Mouse (Mus musculus): Measurements from ENCODE around the gene Defa26. TPM values are rescaled to one million over a fixed set of nuclear protein-coding genes. Genes with fewer than 3 reads are reported as not detected.
"Not testable (repeated sequence)": the region's sequence is repeated elsewhere in the genome, so short reads cannot be mapped to it uniquely, and the experiment has no call there.

Gene Defa26
- not detected for total RNA-seq (2022)

GRCm38 (mm10) chr8:21617883-21618282 is at the start of gene Defa26:
Defa26 (plus strand) TSS chr8:21618183.
- DNase-seq (ENCODE audit: low spot score in 2 of 2), result not testable (repeated sequence)

- DNase-seq (ENCODE audit: low spot score in 2 of 2), result not testable (repeated sequence)
These were observed 35.3 kb upstream of the Defa26 start, which contains the start of gene Defa28 for GRCm38 (mm10) chr8:21582706-21583105. Defa28 (plus strand) TSS chr8:21583006.

GRCm38 (mm10) chr8:21594408-21594807 is 23.6 kb upstream of the Defa26 start, which contains the start of gene Gm7861:
Gm7861 (minus strand) TSS chr8:21594508.
- DNase-seq (ENCODE audit: low spot score in 2 of 2), result not testable (repeated sequence)

GRCm38 (mm10) chr8:21655480-21655879 is 37.5 kb downstream of the Defa26 start, which contains the start of gene Defa17:
Defa17 (plus strand) TSS chr8:21655780.
- not testable (repeated sequence) for DNase-seq (ENCODE audit: low spot score in 2 of 2)

- DNase-seq (ENCODE audit: low spot score in 2 of 2), result not testable (repeated sequence)
These were observed 47.5 kb downstream of the Defa26 start, which contains the start of gene Defa34 for GRCm38 (mm10) chr8:21665497-21665896. Defa34 (plus strand) TSS chr8:21665797.

Other genes with a start within 250 kb of the Defa26 start
- gene Defa2, start 239.7 kb upstream of the Defa26 start, total RNA-seq (2022), result not detected
- gene Defa33, start 226.4 kb upstream of the Defa26 start, total RNA-seq (2022), result not detected
- not detected for gene Defa36, start 190.8 kb upstream of the Defa26 start, total RNA-seq (2022)
- gene Gm7849, start 161.6 kb upstream of the Defa26 start, total RNA-seq (2022), result not detected
- gene Defa20, start 108.9 kb upstream of the Defa26 start, total RNA-seq (2022), result not detected
- gene Defa32, start 89.2 kb upstream of the Defa26 start, total RNA-seq (2022), result not detected
- not detected for gene Defa37, start 52.8 kb upstream of the Defa26 start, total RNA-seq (2022)
- not detected for gene Defa28, start 35.2 kb upstream of the Defa26 start, total RNA-seq (2022)
- gene Gm7861, start 23.7 kb upstream of the Defa26 start, total RNA-seq (2022), result not detected
- not detected for gene Defa17, start 37.6 kb downstream of the Defa26 start, total RNA-seq (2022)
- not detected for gene Defa34, start 47.6 kb downstream of the Defa26 start, total RNA-seq (2022)
- gene AY761184, start 85.5 kb downstream of the Defa26 start, total RNA-seq (2022), result not detected
- not detected for gene Defa24, start 116.3 kb downstream of the Defa26 start, total RNA-seq (2022)
- gene Defb50, start 205.4 kb downstream of the Defa26 start, total RNA-seq (2022), result not detected
- gene Defb2, start 221.7 kb downstream of the Defa26 start, total RNA-seq (2022), result not detected
- not detected for gene Defb10, start 240.7 kb downstream of the Defa26 start, total RNA-seq (2022)

Data from left cerebral cortex, adult 8-10 months (tissue).